8 mouse cellular contexts compared by ENCODE assay signal in genomic region chr11:63920531-63920930, GRCm38 (mm10). TPM values are rescaled to one million over a fixed set of nuclear protein-coding genes. Genes with fewer than 3 reads are reported as not detected.
A peak's percentile ranks its signal among the peaks of the same experiment; 100 is the strongest.
DNase-seq lines count a peak whose midpoint lies in the region; ATAC-seq and TF ChIP-seq lines count a peak whose summit lies in the region.

No protein-coding gene starts in this region.

- DNase-seq in CD4-positive helper T cell, adult 2 months (ENCODE audit: low read depth, low spot score) = peak; percentile 88
- peak; percentile 92 for DNase-seq in forebrain, embryonic 11.5 days (ENCODE audit: low spot score)
- DNase-seq in kidney, postnatal 25 days = peak; percentile 82 to 88
- peak; percentile 69 for DNase-seq in lung, adult 2 months

- peak overlapping the region; percentile 51 for H3K4me3 ChIP-seq in bone marrow macrophage, adult 2 months (ENCODE audit: insufficient read depth, low read length)
- peak overlapping the region; percentile 51 for H3K4me3 ChIP-seq in forebrain, embryonic 11.5 days (ENCODE audit: low read depth, low read length)
- H3K4me3 ChIP-seq in heart, embryonic 16.5 days (ENCODE audit: low read length) = peak overlapping the region; percentile 66
- H3K4me3 ChIP-seq in lung, adult 2 months (replicated peaks; ENCODE audit: extremely low read depth, low read depth, low read length) = peak overlapping the region; percentile 64
- peak overlapping the region; percentile 75 for H3K4me3 ChIP-seq in testis, adult 2 months (ENCODE audit: control insufficient read depth, low read depth, low read length)

- 0 out of 2 replicates have a peak, but pooled peaks have one; percentile 20 for TF ChIP-seq CTCF in bone marrow macrophage, adult 2 months (IDR thresholded peaks at IDR 0.05; ENCODE audit: low read depth, low read length)
- TF ChIP-seq CTCF in lung, adult 2 months (IDR thresholded peaks at IDR 0.05; ENCODE audit: insufficient read depth, low read length) = peak; percentile 61
- TF ChIP-seq CTCF in testis, adult 2 months (IDR thresholded peaks at IDR 0.05; ENCODE audit: control insufficient read depth, insufficient read depth, insufficient replicate concordance, low read depth, low read length) = peak; percentile 65; the same call in 1 of the 2 replicates

- peak overlapping the region; percentile 88 for H3K4me2 ChIP-seq in forebrain, embryonic 11.5 days (ENCODE audit: low read depth, low read length, severe bottlenecking)
- peak overlapping the region; percentile 95 for H3K4me2 ChIP-seq in heart, embryonic 16.5 days (ENCODE audit: low read depth, low read length)

- H3K36me3 ChIP-seq in forebrain, embryonic 11.5 days (ENCODE audit: control insufficient read depth, insufficient read depth, low read length) = no peaks in the 10 kb centered on the region
- H3K36me3 ChIP-seq in heart, embryonic 16.5 days (ENCODE audit: control insufficient read depth, insufficient read depth) = no peaks in the 10 kb centered on the region
- no peaks in the 10 kb centered on the region for H3K36me3 ChIP-seq in testis, adult 2 months (ENCODE audit: control insufficient read depth, insufficient read depth, low read length)

- WGBS in forebrain, embryonic 11.5 days = under 1% methylated on average over 33 of the region's 33 CpGs
- 1% methylated on average over 33 of the region's 33 CpGs for WGBS in heart, embryonic 16.5 days
- WGBS in lung, adult 2 months = under 1% methylated on average over 33 of the region's 33 CpGs

- peaks cover 6% of the 10 kb centered on the region for H3K4me1 ChIP-seq in bone marrow macrophage, adult 2 months (ENCODE audit: control insufficient read depth, insufficient read depth, low read length)
- H3K4me1 ChIP-seq in forebrain, embryonic 11.5 days (replicated peaks; ENCODE audit: control insufficient read depth, insufficient read depth, low read length) = peaks cover 33% of the 10 kb centered on the region
- H3K4me1 ChIP-seq in heart, embryonic 16.5 days (ENCODE audit: control insufficient read depth, insufficient read depth, low read length) = peaks cover 35% of the 10 kb centered on the region
- peaks cover 8% of the 10 kb centered on the region; the same call in 1 of the 2 replicates for H3K4me1 ChIP-seq in lung, adult 2 months (ENCODE audit: control insufficient read depth, insufficient read depth, low read length)
- peaks cover 39% of the 10 kb centered on the region for H3K4me1 ChIP-seq in testis, adult 2 months (ENCODE audit: control insufficient read depth, insufficient read depth, low read length)

- peak overlapping the region; percentile 66 for H3K9ac ChIP-seq in forebrain, embryonic 11.5 days (ENCODE audit: low read length)
- H3K9ac ChIP-seq in heart, embryonic 16.5 days (ENCODE audit: low read length) = peak overlapping the region; percentile 64

- no peaks in the 10 kb centered on the region for H3K9me3 ChIP-seq in forebrain, embryonic 11.5 days (ENCODE audit: control insufficient read depth, low read length)
- H3K9me3 ChIP-seq in heart, embryonic 16.5 days (replicated peaks; ENCODE audit: control insufficient read depth, low read length) = no peaks in the 10 kb centered on the region

- no peak for TF ChIP-seq POLR2A in bone marrow macrophage, adult 2 months (IDR thresholded peaks at IDR 0.05; ENCODE audit: borderline replicate concordance, low read depth, low read length)
- TF ChIP-seq POLR2A in lung, adult 2 months (IDR thresholded peaks at IDR 0.05; ENCODE audit: borderline replicate concordance, extremely low read depth, low read depth, low read length) = no peak
- no peak for TF ChIP-seq POLR2A in testis, adult 2 months (IDR thresholded peaks at IDR 0.05; ENCODE audit: control insufficient read depth, low read depth, low read length)

- peak; percentile 60 for ATAC-seq in forebrain, embryonic 11.5 days (replicated peaks; ENCODE audit: low FRiP score)
- ATAC-seq in heart, embryonic 16.5 days (replicated peaks; ENCODE audit: extremely low read depth, insufficient read depth, low FRiP score) = peak; percentile 52
- ATAC-seq in neutrophil, adult 5-6 weeks (ENCODE audit: extremely low read depth, insufficient number of reproducible peaks, low FRiP score, poor library complexity, severe bottlenecking) = peak; percentile 26; the same call in 1 of the 2 replicates

- H3K27me3 ChIP-seq in forebrain, embryonic 11.5 days (ENCODE audit: control insufficient read depth, insufficient read depth, low read length) = peaks cover 83% of the 10 kb centered on the region
- H3K27me3 ChIP-seq in heart, embryonic 16.5 days (ENCODE audit: control insufficient read depth, insufficient read depth, low read length) = peaks cover 61% of the 10 kb centered on the region
- H3K27me3 ChIP-seq in testis, adult 2 months (ENCODE audit: control insufficient read depth, insufficient read depth, low read length) = peaks cover 11% of the 10 kb centered on the region

- no peak overlapping the region for H3K27ac ChIP-seq in bone marrow macrophage, adult 2 months (ENCODE audit: insufficient read depth, low read depth, low read length)
- no peak overlapping the region for H3K27ac ChIP-seq in forebrain, embryonic 11.5 days (ENCODE audit: low read depth, low read length)
- no peak overlapping the region for H3K27ac ChIP-seq in heart, embryonic 16.5 days (ENCODE audit: low read length)
- no peak overlapping the region for H3K27ac ChIP-seq in testis, adult 2 months (ENCODE audit: control insufficient read depth, insufficient read depth, low read depth, low read length)

RNA-seq across cellular contexts. Expression of gene Hs3st3b1, which starts 1.6 kb away (rescaled TPM):
- not detected in 2 replicates for polyA plus RNA-seq in bone marrow macrophage, adult 2 months (2012; ENCODE audit: insufficient read depth, insufficient read length, missing spikeins)
- 6.4 and 7.0 TPM in 2 replicates for polyA plus RNA-seq in forebrain, embryonic 11.5 days (2014; fragmentation: Nextera tagmentation; extraction: Ambion mirVana)
- 1.7 and 2.7 TPM in 2 replicates for polyA plus RNA-seq in heart, embryonic 16.5 days (2015; fragmentation: Nextera tagmentation; extraction: Ambion mirVana)
- polyA plus RNA-seq in lung, adult 2 months (2012; rRNA removed) = 5.5 and 6.3 TPM in 2 replicates
- 4.0 and 4.2 TPM in 2 replicates for total RNA-seq in neutrophil, adult 5-6 weeks (2017)
- 1.9 and 2.1 TPM in 2 replicates for polyA plus RNA-seq in testis, adult 2 months (2012; rRNA removed)
